Mouse (Mus musculus): ENCODE measurements at regions not wholly inside any gene's neighbourhood (a gene's known extent, or its start where the extent isn't known, plus 50 kb on each side); places are given as distances from the start of the nearest gene placed in this dataset.
"Not testable (repeated sequence)": the region's sequence is repeated elsewhere in the genome, so short reads cannot be mapped to it uniquely, and the experiment has no call there.

DNA sequence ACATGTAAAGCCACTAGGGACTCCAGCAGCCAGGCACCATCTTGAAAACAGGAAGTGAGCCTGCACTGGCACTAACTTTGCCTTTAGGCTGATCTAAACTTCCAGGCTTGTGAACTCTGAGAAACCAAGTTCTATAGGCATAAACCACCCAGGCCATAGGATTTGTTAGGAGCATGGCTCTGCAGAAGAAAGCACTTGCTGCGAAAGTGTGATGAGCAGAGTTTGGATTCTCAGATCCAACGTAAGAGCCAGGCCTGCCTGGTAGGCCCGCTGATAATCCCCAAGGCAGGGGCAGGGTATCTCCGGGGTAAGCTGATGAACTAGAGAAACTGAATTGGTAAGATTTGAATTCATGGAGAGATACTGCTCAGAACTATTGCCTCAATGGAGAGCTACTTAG, 109.7 kb downstream of the Nr2f2 start:
- Histone ChIP-seq H3K27ac (ENCODE audit: low read depth, low read length) (no peak overlapping the region), H3K4me3 (ENCODE audit: low read depth, low read length) (no peak overlapping the region), H3K9me3 (replicated peaks; ENCODE audit: control insufficient read depth, low read length) (no peaks in the 10 kb centered on the region), H3K27me3 (replicated peaks; ENCODE audit: control insufficient read depth, insufficient read depth, low read length) (no peaks in the 10 kb centered on the region), H3K4me1 (ENCODE audit: control insufficient read depth, insufficient read depth, low read length) (no peaks in the 10 kb centered on the region), H3K4me2 (ENCODE audit: low read length) (no peak overlapping the region), H3K9ac (ENCODE audit: low read length) (no peak overlapping the region), H3K36me3 (ENCODE audit: control insufficient read depth, insufficient read depth, low read length) (no peaks in the 10 kb centered on the region)
- no peak for DNase-seq (ENCODE audit: low spot score)
- ATAC-seq = no peak
- 96% methylated on average over 4 of the region's 4 CpGs for WGBS

DNA sequence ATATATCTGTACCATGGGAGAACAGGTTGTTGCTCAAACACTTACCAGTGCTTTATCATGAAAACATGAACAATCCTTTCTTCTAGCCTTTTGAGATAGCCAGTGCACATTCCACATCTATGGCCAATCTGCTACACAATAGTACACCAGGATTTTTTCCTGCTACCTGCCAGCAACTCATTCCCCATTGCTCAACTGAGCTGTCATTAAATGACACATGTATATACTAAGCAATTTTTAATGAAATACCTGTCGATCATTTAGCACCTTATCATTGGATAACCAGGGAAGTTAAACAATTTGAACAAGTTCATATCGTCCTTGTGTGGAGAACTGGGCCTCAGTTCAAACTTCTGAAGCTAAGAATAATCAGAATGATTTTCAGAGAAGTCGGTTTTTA, 111.5 kb downstream of the Nr2f2 start:
- Histone ChIP-seq H3K36me3 (ENCODE audit: control insufficient read depth, insufficient read depth, low read length) (no peaks in the 10 kb centered on the region), H3K4me3 (ENCODE audit: low read depth, low read length) (no peak overlapping the region), H3K27ac (ENCODE audit: low read depth, low read length) (no peak overlapping the region), H3K4me2 (ENCODE audit: low read length) (no peak overlapping the region), H3K9me3 (replicated peaks; ENCODE audit: control insufficient read depth, low read length) (no peaks in the 10 kb centered on the region), H3K4me1 (ENCODE audit: control insufficient read depth, insufficient read depth, low read length) (no peaks in the 10 kb centered on the region), H3K27me3 (replicated peaks; ENCODE audit: control insufficient read depth, insufficient read depth, low read length) (no peaks in the 10 kb centered on the region), H3K9ac (ENCODE audit: low read length) (no peak overlapping the region)
- no peak for DNase-seq (ENCODE audit: low spot score)
- WGBS = 86% methylated on average over 3 of the region's 3 CpGs
- no peak for ATAC-seq

DNA sequence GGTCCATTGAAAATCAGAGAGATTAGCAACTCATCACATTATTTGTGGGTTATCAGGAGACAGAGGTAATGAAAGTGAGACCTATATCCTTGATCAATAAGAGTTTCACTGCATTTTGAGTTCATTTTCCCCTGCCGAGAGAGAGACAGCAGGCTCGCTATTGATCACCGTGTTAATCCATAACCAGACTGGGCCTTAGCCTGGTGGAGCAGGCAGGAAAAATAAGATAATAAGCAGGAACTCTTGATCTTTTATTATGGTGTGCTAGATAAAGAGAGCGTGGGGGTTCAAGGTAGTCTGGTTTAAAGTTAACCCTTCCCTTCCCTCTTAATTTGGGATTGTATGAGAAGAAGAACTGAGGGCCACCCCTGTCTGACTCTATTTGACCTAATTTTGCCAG, 113.3 kb downstream of the Nr2f2 start:
- H3K4me3 ChIP-seq (ENCODE audit: low read depth, low read length) = no peak overlapping the region
- no peak overlapping the region for H3K9ac ChIP-seq (ENCODE audit: low read length)
- DNase-seq (ENCODE audit: low spot score) = no peak

DNA sequence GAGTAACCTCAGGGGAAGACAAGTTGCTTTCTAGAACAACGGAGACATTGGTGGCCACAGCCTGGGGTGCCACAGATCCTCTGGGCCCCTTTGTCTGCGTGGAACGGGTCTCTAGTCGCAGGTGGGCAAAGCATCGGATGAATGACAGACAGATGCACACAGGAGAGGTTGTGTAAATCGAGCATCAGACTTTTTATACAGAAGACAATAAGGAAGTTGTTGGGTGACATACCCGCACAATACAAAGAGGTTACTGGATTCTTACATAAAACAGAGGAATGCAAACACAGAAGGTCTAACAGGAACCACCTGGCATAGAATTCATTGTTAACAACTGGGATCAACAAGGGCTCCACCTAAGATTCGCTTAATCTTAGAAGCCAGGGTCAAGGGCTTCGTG, 127.5 kb downstream of the Nr2f2 start:
- not testable (repeated sequence) for H3K4me1 ChIP-seq (ENCODE audit: control insufficient read depth, insufficient read depth, low read length); H3K27ac ChIP-seq (ENCODE audit: low read depth, low read length); H3K4me3 ChIP-seq (ENCODE audit: low read depth, low read length); H3K27me3 ChIP-seq (replicated peaks; ENCODE audit: control insufficient read depth, insufficient read depth, low read length); DNase-seq (ENCODE audit: low spot score); H3K9ac ChIP-seq (ENCODE audit: low read length); ATAC-seq; H3K36me3 ChIP-seq (ENCODE audit: control insufficient read depth, insufficient read depth, low read length); H3K4me2 ChIP-seq (ENCODE audit: low read length); H3K9me3 ChIP-seq (replicated peaks; ENCODE audit: control insufficient read depth, low read length)
- WGBS = 89% methylated on average over 9 of the region's 9 CpGs

More for the DNA sequence above, 113.3 kb downstream of the Nr2f2 start:
- Histone ChIP-seq H3K9me3 (replicated peaks; ENCODE audit: control insufficient read depth, low read length) (no peaks in the 10 kb centered on the region), H3K27me3 (replicated peaks; ENCODE audit: control insufficient read depth, insufficient read depth, low read length) (no peaks in the 10 kb centered on the region), H3K27ac (ENCODE audit: low read depth, low read length) (no peak overlapping the region), H3K4me2 (ENCODE audit: low read length) (no peak overlapping the region), H3K4me1 (ENCODE audit: control insufficient read depth, insufficient read depth, low read length) (no peaks in the 10 kb centered on the region), H3K36me3 (ENCODE audit: control insufficient read depth, insufficient read depth, low read length) (no peaks in the 10 kb centered on the region)
- 71% methylated on average over 4 of the region's 4 CpGs for WGBS
- no peak for ATAC-seq

DNA sequence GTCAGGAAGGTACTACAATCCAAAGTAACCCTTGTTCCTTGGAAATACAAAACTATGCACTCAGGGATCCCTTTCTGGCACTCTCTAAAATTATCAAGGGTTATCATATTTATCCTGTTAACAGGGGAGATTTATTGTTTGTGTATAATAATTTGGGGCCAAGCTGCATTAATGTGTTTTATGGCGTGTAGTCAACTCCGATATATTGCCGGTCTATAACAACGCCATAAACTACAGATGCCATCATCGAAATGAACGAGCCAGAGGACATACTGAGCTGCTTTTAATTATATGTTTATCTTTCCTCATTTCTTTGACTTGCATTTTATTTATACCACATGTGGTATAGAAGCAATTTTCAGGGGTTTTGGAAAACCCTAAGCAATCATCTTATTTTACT, 147.2 kb downstream of the Nr2f2 start:
- no peak overlapping the region for H3K27ac ChIP-seq (ENCODE audit: low read depth, low read length)
- no peaks in the 10 kb centered on the region for H3K9me3 ChIP-seq (replicated peaks; ENCODE audit: control insufficient read depth, low read length)
- no peaks in the 10 kb centered on the region for H3K36me3 ChIP-seq (ENCODE audit: control insufficient read depth, insufficient read depth, low read length)
- no peaks in the 10 kb centered on the region for H3K4me1 ChIP-seq (ENCODE audit: control insufficient read depth, insufficient read depth, low read length)
- 93% methylated on average over 6 of the region's 6 CpGs for WGBS
- no peaks in the 10 kb centered on the region for H3K27me3 ChIP-seq (replicated peaks; ENCODE audit: control insufficient read depth, insufficient read depth, low read length)
- ATAC-seq (no peak), DNase-seq (ENCODE audit: low spot score) (no peak)
- no peak overlapping the region for H3K4me3 ChIP-seq (ENCODE audit: low read depth, low read length)
- H3K9ac ChIP-seq (ENCODE audit: low read length) = no peak overlapping the region
- H3K4me2 ChIP-seq (ENCODE audit: low read length) = no peak overlapping the region

DNA sequence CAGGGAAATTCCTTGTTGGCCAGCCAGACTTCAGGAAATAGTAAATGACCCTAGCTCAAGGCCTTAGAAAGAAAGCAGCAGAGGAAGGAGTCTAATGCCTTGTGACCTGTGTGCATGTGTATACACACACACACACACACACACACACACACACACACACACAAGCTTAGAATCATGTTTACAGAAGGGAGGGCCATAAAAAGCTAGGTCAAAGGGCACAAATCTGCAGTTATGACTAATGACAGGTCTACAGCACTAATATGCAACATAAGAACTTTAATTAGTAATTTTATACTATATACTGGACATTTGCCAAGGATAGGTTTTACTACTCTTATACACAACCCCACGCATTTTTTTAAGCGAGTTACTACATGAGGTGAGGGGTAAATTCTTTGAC, 149.4 kb downstream of the Nr2f2 start:
- Histone ChIP-seq H3K4me2 (ENCODE audit: low read length) (no peak overlapping the region), H3K27me3 (replicated peaks; ENCODE audit: control insufficient read depth, insufficient read depth, low read length) (no peaks in the 10 kb centered on the region), H3K4me1 (ENCODE audit: control insufficient read depth, insufficient read depth, low read length) (no peaks in the 10 kb centered on the region), H3K36me3 (ENCODE audit: control insufficient read depth, insufficient read depth, low read length) (no peaks in the 10 kb centered on the region), H3K27ac (ENCODE audit: low read depth, low read length) (no peak overlapping the region), H3K9ac (ENCODE audit: low read length) (no peak overlapping the region), H3K9me3 (replicated peaks; ENCODE audit: control insufficient read depth, low read length) (no peaks in the 10 kb centered on the region), H3K4me3 (ENCODE audit: low read depth, low read length) (no peak overlapping the region)
- 89% methylated on average over 2 of the region's 2 CpGs for WGBS
- no peak for ATAC-seq
- DNase-seq (ENCODE audit: low spot score) = no peak

DNA sequence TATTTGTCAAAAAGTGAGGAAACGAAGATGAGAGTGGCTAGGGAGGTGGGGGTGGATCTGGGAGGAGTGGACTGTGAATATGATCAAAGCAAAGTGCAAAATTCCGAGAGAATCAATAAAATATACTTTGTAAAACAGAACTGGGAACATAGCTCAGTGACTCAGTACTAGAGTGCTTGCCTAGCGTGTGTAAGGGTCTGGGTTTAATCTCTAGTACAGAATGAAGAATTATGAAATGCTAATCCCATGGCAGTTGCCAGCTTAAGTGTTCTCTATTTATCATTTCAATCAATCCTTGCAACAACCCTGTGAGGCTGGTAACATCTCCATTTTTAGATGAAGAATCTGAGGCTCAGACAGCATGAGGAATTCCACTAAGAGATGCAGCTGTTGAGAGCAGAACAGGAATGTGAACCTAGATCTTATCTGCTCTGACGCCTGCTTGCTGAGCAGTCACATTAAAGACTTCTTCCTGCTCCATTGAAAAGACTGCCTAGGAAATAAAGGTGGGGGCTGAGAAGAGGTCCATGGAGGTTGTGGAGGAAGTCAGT, 152.5 kb downstream of the Nr2f2 start:
- H3K36me3 ChIP-seq (ENCODE audit: control insufficient read depth, insufficient read depth, low read length) = no peaks in the 10 kb centered on the region
- no peak overlapping the region for H3K9ac ChIP-seq (ENCODE audit: low read length)
- no peak overlapping the region for H3K4me3 ChIP-seq (ENCODE audit: low read depth, low read length)
- DNase-seq (ENCODE audit: low spot score) (no peak), ATAC-seq (no peak)
- 77% methylated on average over 4 of the region's 4 CpGs for WGBS
- H3K4me1 ChIP-seq (ENCODE audit: control insufficient read depth, insufficient read depth, low read length) = no peaks in the 10 kb centered on the region
- H3K27ac ChIP-seq (ENCODE audit: low read depth, low read length) = no peak overlapping the region
- H3K4me2 ChIP-seq (ENCODE audit: low read length) = no peak overlapping the region
- no peaks in the 10 kb centered on the region for H3K27me3 ChIP-seq (replicated peaks; ENCODE audit: control insufficient read depth, insufficient read depth, low read length)
- H3K9me3 ChIP-seq (replicated peaks; ENCODE audit: control insufficient read depth, low read length) = no peaks in the 10 kb centered on the region

DNA sequence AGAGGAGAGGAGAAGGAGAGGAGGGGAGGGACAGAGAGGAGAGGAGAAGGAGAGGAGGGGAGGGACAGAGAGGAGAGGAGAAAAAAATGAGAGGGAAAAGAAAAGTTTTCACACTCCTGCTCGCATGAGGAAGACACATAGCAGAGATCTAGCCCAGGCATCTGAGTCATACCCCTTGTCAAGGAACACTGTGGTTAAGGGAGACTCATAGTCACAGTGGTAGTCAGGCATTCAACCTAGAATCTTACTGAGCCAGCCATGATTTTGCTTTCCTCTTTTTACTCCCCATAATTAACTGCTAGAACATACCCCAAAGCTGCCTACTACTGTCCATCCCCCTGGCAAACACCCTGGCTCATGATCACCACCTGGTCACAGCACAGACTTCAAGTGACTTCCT, 160.6 kb downstream of the Nr2f2 start:
- H3K4me1 ChIP-seq (ENCODE audit: control insufficient read depth, insufficient read depth, low read length) = no peaks in the 10 kb centered on the region
- H3K36me3 ChIP-seq (ENCODE audit: control insufficient read depth, insufficient read depth, low read length) = no peaks in the 10 kb centered on the region
- H3K9me3 ChIP-seq (replicated peaks; ENCODE audit: control insufficient read depth, low read length) = no peaks in the 10 kb centered on the region
- H3K4me2 ChIP-seq (ENCODE audit: low read length) = no peak overlapping the region
- no peak for DNase-seq (ENCODE audit: low spot score)
- ATAC-seq = no peak
- no peak overlapping the region for H3K27ac ChIP-seq (ENCODE audit: low read depth, low read length)
- no peak overlapping the region for H3K9ac ChIP-seq (ENCODE audit: low read length)
- WGBS = 89% methylated on average over 1 of the region's 1 CpGs
- H3K4me3 ChIP-seq (ENCODE audit: low read depth, low read length) = no peak overlapping the region
- no peaks in the 10 kb centered on the region for H3K27me3 ChIP-seq (replicated peaks; ENCODE audit: control insufficient read depth, insufficient read depth, low read length)

DNA sequence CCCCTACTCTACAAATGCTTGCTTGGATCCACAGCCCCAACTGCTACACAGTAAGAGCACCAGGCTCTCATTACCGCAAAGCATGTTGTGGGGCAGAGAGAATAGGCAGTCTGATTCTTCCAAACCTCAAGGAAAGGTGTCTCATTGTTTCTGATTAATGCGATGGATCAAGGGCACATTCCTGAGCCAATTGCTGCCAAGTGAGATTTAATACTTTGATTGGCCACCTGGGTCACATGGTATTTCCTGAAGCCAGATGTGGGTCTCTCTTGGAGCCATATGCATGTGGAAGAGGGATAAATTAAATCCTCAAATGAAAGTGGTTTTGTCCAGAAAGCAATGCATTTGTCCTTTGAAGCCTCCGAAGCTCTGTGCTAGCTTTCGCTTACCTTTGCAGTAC, 166.3 kb downstream of the Nr2f2 start:
- ATAC-seq = no peak
- H3K4me1 ChIP-seq (ENCODE audit: control insufficient read depth, insufficient read depth, low read length) = no peaks in the 10 kb centered on the region
- no peak for DNase-seq (ENCODE audit: low spot score)
- H3K9me3 ChIP-seq (replicated peaks; ENCODE audit: control insufficient read depth, low read length) = no peaks in the 10 kb centered on the region
- no peak overlapping the region for H3K27ac ChIP-seq (ENCODE audit: low read depth, low read length)
- no peaks in the 10 kb centered on the region for H3K36me3 ChIP-seq (ENCODE audit: control insufficient read depth, insufficient read depth, low read length)
- H3K4me3 ChIP-seq (ENCODE audit: low read depth, low read length) = no peak overlapping the region
- no peak overlapping the region for H3K4me2 ChIP-seq (ENCODE audit: low read length)
- 89% methylated on average over 4 of the region's 4 CpGs for WGBS
- H3K27me3 ChIP-seq (replicated peaks; ENCODE audit: control insufficient read depth, insufficient read depth, low read length) = no peaks in the 10 kb centered on the region
- H3K9ac ChIP-seq (ENCODE audit: low read length) = no peak overlapping the region

Measured in forebrain, embryonic 14.5 days (tissue).